Mouse (Mus musculus) thymus, postnatal 0 days (tissue): ENCODE data around the gene Olfr31. TPM values are rescaled to one million over a fixed set of nuclear protein-coding genes. Genes with fewer than 3 reads are reported as not detected.

Experiments used
- DNase-seq: peaks from one replicate; pipeline ENCODE4 v3.0.0-alpha.2; 2015; ENCODE audit warnings: low spot score
- polyA plus RNA-seq: library from polyadenylated mRNA; unstranded; fragments of >200 nt; fragmentation: Nextera tagmentation; extraction: Ambion mirVana; gene quantifications from 2 replicates; pipeline ENCODE4 v1.2.1, GENCODE M21; 2015

Olfr31 gene
- polyA plus RNA-seq, 1 experiment from 2014 or later = not detected

GRCm38 (mm10) chr14:14353740-14354510, 31.3 kb downstream of the Olfr31 start:
- DNase-seq = no peak

- no peak for DNase-seq
Measured at GRCm38 (mm10) chr14:14354511-14355359, 32.1 kb downstream of the Olfr31 start.

GRCm38 (mm10) chr14:14355360-14355646, 32.7 kb downstream of the Olfr31 start:
- DNase-seq = no peak

Other genes with a start within 250 kb of the Olfr31 start
- 228 and 234 TPM in 2 replicates for gene Psmd6, start 201.8 kb upstream of the Olfr31 start, polyA plus RNA-seq
- not detected in 2 replicates for gene Olfr720, start 136.0 kb upstream of the Olfr31 start, polyA plus RNA-seq
- gene Il3ra, start 23.4 kb downstream of the Olfr31 start, polyA plus RNA-seq = 6.5 and 8.5 TPM in 2 replicates
- gene Olfr721-ps1, start 78.5 kb downstream of the Olfr31 start, polyA plus RNA-seq = not detected in 2 replicates